Mouse (Mus musculus) kidney, embryonic 14.5 days (tissue): ENCODE data around the gene D930020B18Rik. TPM values are rescaled to one million over a fixed set of nuclear protein-coding genes. Genes with fewer than 3 reads are reported as not detected.

ENCODE experiments used
- ATAC-seq: fragments of 200-750 bp; cut with Nextera tagmentation; 2 replicates; pipeline ENCODE4 v1.8.0; 2017; ENCODE audit warnings: moderate number of reproducible peaks, mild to moderate bottlenecking, moderate TSS enrichment, moderate library complexity; ENCODE audit not compliant: low FRiP score, low TSS enrichment
- H3K27ac ChIP-seq: fragments of 300-500 bp; sonication (generic); 2 replicates; pipeline ENCODE4 v1.5.1; 2014; ENCODE audit warnings: low read depth, mild to moderate bottlenecking, low read length, moderate library complexity, mixed read lengths
- H3K27me3 ChIP-seq: fragments of 300-500 bp; sonication (generic); 2 replicates; pipeline ENCODE4 v1.6.1; 2014; ENCODE audit warnings: mild to moderate bottlenecking, low read length; ENCODE audit not compliant: control insufficient read depth, insufficient read depth
- H3K36me3 ChIP-seq: fragments of 300-500 bp; sonication (generic); 2 replicates; pipeline ENCODE4 v1.6.1; 2014; ENCODE audit warnings: low read length, mixed read lengths; ENCODE audit not compliant: control insufficient read depth, insufficient read depth
- H3K4me1 ChIP-seq: fragments of 300-500 bp; sonication (generic); 2 replicates; pipeline ENCODE4 v1.6.1; 2014; ENCODE audit warnings: low read length, mixed read lengths; ENCODE audit not compliant: control insufficient read depth, insufficient read depth
- H3K4me2 ChIP-seq: fragments of 300-500 bp; sonication (generic); replicated peaks from 2 replicates; pipeline ENCODE4 v1.6.1; 2014; ENCODE audit warnings: low read depth, mild to moderate bottlenecking, low read length
- H3K4me3 ChIP-seq: fragments of 300-500 bp; sonication (generic); 2 replicates; pipeline ENCODE4 v1.5.1; 2014; ENCODE audit warnings: mild to moderate bottlenecking, low read length
- H3K9ac ChIP-seq: fragments of 300-500 bp; sonication (generic); 2 replicates; pipeline ENCODE4 v1.6.1; 2014; ENCODE audit warnings: low read depth, mild to moderate bottlenecking, low read length, moderate library complexity
- H3K9me3 ChIP-seq: fragments of 300-500 bp; sonication (generic); 2 replicates; pipeline ENCODE4 v1.6.1; 2016; ENCODE audit warnings: low read length; ENCODE audit not compliant: control insufficient read depth
- WGBS: fragments of 180-500 bp; shearing (Covaris S2); extraction: QIAGEN DNeasy Blood & Tissue Kit; methylation state at CpG from one replicate; pipeline ENCODE4 v1.1.7; 2014; 5-methylcytosine and 5-hydroxymethylcytosine counted together
- polyA plus RNA-seq: library from polyadenylated mRNA; unstranded; fragments of >200 nt; fragmentation: Nextera tagmentation; extraction: Ambion mirVana; gene quantifications from 2 replicates; pipeline ENCODE4 v1.2.1, GENCODE M21; 2014

The D930020B18Rik gene
- 0.20 and 0.50 TPM in 2 replicates for polyA plus RNA-seq

DNA sequence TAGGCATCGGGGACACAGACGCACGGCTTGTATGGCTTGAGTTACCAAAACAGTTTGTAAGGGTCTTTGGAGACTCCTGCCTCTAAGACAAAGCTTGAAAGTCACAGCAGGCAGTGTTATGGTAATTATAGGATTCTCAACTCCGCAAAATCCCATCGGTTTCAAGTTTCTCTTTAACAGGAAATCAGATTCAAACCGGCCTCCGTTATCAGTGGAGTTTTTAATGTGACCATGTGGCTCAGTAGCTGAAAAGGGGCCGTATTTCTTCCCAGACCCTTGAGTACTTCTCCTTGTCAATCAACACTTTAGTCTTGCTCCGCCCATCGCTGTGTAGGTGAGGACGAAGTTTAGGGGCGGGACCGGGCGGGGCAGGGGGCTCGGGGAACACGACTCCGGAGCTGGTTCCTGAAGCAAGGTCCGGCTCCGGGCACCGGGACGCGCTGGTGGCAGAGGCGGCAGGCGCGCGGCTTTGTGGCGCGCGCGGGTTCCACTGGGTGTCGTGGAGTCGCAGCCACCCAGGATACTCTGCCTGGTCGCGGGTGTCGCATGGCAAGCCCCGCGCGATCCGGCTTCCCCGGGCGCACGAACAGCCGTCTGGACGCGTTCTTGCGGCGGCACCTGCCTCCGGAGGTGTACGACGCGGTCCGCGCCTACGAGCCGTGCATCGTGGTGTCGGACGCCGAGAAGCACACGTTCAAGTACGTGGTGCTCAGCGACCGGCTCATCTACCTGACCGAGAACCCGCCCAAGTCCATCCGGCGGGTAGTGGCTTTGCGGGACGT lies at the start of gene D930020B18Rik:
TSS of gene D930020B18Rik (plus strand) at position 317 of the 782 bp plus-strand sequence.
- peak; percentile 33; the same call in 1 of the 2 replicates for ATAC-seq
- H3K9ac ChIP-seq, result peak within 1 kb of the TSS; percentile 49
- no peaks in the 10 kb centered on the region for H3K9me3 ChIP-seq
- H3K4me1 ChIP-seq, result peaks cover 9% of the 10 kb centered on the region
- H3K27ac ChIP-seq, result no peak within 1 kb of the TSS
- H3K4me3 ChIP-seq, result peak within 1 kb of the TSS; percentile 52
- H3K4me2 ChIP-seq, result peak within 1 kb of the TSS; percentile 85
- H3K27me3 ChIP-seq, result peaks cover 20% of the 10 kb centered on the region
- H3K36me3 ChIP-seq, result no peaks in the 10 kb centered on the region
- WGBS, result under 1% methylated on average over 69 of the region's 69 CpGs

DNA sequence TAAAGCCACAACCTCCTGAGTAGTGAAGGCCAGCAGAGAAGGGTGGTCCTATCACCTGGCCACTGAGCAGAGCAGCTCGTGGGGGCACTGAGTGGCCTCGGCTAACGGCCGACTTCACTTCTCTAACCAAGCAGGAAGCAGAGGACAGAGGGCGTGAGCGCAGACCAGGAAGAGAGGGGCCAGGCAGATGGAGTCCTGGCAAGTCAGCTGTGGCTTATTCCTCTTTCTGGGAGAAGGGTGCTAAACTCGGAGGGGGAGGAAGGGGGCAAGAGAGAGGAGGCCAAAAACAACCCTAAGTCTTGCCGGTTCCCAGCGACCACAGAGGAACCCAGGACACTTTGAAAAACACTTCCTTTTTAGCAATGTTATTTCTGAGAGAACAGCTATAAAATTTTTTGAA lies 44.8 kb upstream of the D930020B18Rik start:
- no peak overlapping the region for H3K9ac ChIP-seq
- no peaks in the 10 kb centered on the region for H3K27me3 ChIP-seq
- no peaks in the 10 kb centered on the region for H3K9me3 ChIP-seq
- H3K4me1 ChIP-seq, result no peaks in the 10 kb centered on the region
- peaks cover 90% of the 10 kb centered on the region for H3K36me3 ChIP-seq
- no peak overlapping the region for H3K4me3 ChIP-seq
- no peak overlapping the region for H3K27ac ChIP-seq
- no peak for ATAC-seq
- no peak overlapping the region for H3K4me2 ChIP-seq
- WGBS, result 82% methylated on average over 9 of the region's 9 CpGs

DNA sequence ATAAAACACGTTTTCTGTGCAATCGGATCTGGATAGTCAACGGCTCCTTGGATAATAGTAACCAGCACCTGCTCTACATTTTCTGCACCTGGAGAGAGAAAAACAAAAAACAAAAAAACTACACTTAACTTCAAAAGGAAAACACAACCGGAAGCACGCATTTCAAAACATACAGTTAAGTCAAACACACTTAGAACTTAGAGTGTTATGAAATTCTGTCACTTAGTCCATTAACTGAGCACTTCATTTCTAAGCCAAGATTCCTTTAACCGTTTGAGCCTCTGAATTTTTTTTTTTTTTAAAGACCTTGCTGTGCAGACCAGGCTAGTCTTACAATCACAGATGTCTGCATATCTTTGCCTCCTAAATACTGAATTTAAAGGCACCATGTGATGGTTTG lies 40.1 kb upstream of the D930020B18Rik start:
- Histone ChIP-seq H3K4me2 (no peak overlapping the region), H3K27ac (no peak overlapping the region), H3K27me3 (no peaks in the 10 kb centered on the region), H3K9ac (no peak overlapping the region), H3K4me3 (no peak overlapping the region), H3K36me3 (peaks cover 99% of the 10 kb centered on the region), H3K4me1 (no peaks in the 10 kb centered on the region), H3K9me3 (no peaks in the 10 kb centered on the region)
- WGBS, result 88% methylated on average over 6 of the region's 6 CpGs
- no peak for ATAC-seq

DNA sequence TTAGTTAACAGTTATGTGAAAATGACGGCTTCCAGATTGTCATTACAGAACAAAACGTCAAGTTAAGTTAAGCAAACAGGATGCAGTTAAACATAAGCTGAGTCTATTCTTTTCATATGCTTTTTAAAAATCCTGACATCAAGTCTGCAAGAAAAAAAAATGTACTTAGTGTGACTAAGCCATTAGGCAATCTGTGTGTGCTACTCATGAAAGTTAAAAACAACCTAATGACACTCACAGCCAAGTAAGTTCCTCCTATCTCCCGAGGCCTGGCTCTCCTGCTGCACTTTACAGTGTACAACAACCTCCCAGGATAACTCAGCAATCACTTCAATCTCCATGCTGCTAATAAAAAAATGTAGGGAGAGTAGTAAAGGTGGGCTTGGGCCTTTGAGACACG lies 37.8 kb upstream of the D930020B18Rik start:
- Histone ChIP-seq H3K9ac (no peak overlapping the region), H3K4me3 (no peak overlapping the region), H3K27ac (no peak overlapping the region), H3K4me2 (no peak overlapping the region), H3K9me3 (no peaks in the 10 kb centered on the region), H3K4me1 (no peaks in the 10 kb centered on the region), H3K36me3 (peaks cover 99% of the 10 kb centered on the region), H3K27me3 (no peaks in the 10 kb centered on the region)
- 90% methylated on average over 4 of the region's 4 CpGs for WGBS
- no peak for ATAC-seq

DNA sequence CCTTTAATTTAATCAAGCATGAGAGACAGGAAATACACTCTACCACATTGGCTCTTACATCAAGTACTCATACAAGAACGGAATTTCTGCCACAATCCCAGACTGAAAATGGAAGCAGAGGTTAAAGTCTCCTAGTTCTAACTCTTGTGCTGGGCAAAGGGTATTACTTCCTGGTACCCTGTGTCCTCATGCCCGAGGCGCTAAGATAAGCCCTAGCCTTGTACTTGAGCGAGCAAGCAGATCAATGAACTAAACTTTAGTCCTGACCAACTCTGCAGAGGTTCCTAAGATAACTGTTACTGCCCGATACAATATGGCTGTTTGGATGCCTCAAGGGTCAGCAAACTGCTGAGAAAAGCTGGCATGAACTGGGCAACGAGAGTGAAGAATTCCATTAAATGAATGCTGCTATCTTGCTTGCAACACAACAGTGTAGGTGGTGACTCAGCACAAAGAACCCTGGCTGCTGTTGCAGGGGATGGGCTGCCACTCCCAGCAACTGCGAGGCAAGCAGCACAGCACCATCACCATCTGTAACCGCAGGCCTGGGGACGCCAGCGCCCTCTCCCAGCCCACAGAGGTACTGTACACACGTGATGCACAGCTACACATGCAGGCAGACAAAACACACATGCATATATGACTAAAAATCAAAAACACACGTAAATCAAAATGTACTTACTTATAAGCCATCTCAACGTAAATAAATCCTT lies 36.6 kb upstream of the D930020B18Rik start:
- no peak overlapping the region for H3K27ac ChIP-seq
- H3K9ac ChIP-seq, result no peak overlapping the region
- no peak overlapping the region for H3K4me3 ChIP-seq
- H3K36me3 ChIP-seq, result peaks cover 98% of the 10 kb centered on the region
- 94% methylated on average over 13 of the region's 13 CpGs for WGBS
- no peak overlapping the region for H3K4me2 ChIP-seq
- H3K9me3 ChIP-seq, result no peaks in the 10 kb centered on the region
- no peak for ATAC-seq
- H3K4me1 ChIP-seq, result no peaks in the 10 kb centered on the region
- H3K27me3 ChIP-seq, result no peaks in the 10 kb centered on the region

DNA sequence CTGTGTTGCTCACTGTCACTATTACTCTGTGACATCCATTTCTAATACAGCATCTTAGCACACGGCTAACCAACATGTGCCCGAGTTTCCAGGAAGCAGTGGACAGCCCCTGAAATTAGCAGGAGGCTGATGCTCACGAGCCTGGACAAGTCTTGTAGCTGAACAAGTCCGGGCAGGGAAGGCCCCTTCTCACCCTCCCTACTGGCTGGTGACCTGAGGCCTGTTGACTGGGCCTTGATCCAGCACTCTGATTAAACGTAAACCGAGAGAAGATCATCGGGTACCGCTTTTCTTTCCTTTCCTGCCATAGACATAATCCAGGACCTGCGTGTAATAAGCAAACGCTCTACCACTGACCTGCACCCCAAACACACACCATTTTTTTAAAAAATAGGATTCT lies 33.2 kb upstream of the D930020B18Rik start:
- WGBS, result 93% methylated on average over 10 of the region's 10 CpGs
- H3K27ac ChIP-seq, result no peak overlapping the region
- H3K36me3 ChIP-seq, result peaks cover 94% of the 10 kb centered on the region
- H3K4me2 ChIP-seq, result no peak overlapping the region
- no peaks in the 10 kb centered on the region for H3K4me1 ChIP-seq
- H3K27me3 ChIP-seq, result no peaks in the 10 kb centered on the region
- ATAC-seq, result no peak
- H3K9ac ChIP-seq, result no peak overlapping the region
- H3K4me3 ChIP-seq, result no peak overlapping the region
- H3K9me3 ChIP-seq, result no peaks in the 10 kb centered on the region

DNA sequence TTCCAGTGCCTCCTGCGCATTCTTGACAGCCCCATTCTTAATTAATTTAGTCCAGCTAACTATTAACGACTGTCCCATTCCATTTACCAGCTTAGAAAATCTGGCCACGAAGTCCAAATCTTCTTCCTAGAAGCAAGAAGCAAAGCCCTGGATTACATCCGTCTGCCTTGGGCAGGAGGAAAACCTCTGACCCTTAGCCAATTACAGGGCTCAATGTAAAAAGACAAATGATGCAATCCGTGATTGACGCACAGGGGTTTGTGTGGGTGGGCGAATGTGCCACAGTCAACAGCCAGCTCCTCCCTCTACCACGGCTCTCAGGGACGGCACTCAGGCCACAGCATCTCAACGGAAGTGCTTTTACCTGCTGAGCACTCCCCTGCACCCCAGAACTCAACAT lies 29.8 kb upstream of the D930020B18Rik start:
- 79% methylated on average over 9 of the region's 10 CpGs for WGBS
- no peak overlapping the region for H3K9ac ChIP-seq
- no peak overlapping the region for H3K4me2 ChIP-seq
- H3K4me1 ChIP-seq, result no peaks in the 10 kb centered on the region
- H3K4me3 ChIP-seq, result no peak overlapping the region
- no peaks in the 10 kb centered on the region for H3K27me3 ChIP-seq
- no peak overlapping the region for H3K27ac ChIP-seq
- no peak for ATAC-seq
- peaks cover 88% of the 10 kb centered on the region for H3K36me3 ChIP-seq
- no peaks in the 10 kb centered on the region for H3K9me3 ChIP-seq

DNA sequence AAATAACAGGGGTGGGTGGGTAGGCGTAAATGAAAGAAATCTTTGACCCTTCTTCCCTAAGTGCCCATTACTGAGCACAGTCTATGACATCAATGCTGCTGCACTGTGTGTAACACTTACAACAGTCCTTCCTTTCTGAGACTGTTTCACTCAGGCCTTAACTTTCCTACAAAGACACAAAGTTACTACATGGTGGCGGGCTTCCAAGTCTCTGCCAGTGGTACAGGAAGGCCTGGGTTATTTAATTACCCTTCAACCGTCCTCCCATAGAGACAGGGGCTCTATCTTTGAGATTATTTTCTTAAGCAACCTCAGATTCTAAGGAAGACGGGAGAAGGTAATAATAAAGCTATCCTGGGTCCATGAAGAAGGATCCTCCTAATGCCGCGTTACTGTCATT lies 28.9 kb upstream of the D930020B18Rik start:
- Histone ChIP-seq H3K27ac (no peak overlapping the region), H3K27me3 (no peaks in the 10 kb centered on the region), H3K4me3 (no peak overlapping the region), H3K9me3 (no peaks in the 10 kb centered on the region), H3K4me1 (no peaks in the 10 kb centered on the region), H3K4me2 (no peak overlapping the region), H3K36me3 (peaks cover 88% of the 10 kb centered on the region), H3K9ac (no peak overlapping the region)
- 92% methylated on average over 6 of the region's 6 CpGs for WGBS
- no peak for ATAC-seq

DNA sequence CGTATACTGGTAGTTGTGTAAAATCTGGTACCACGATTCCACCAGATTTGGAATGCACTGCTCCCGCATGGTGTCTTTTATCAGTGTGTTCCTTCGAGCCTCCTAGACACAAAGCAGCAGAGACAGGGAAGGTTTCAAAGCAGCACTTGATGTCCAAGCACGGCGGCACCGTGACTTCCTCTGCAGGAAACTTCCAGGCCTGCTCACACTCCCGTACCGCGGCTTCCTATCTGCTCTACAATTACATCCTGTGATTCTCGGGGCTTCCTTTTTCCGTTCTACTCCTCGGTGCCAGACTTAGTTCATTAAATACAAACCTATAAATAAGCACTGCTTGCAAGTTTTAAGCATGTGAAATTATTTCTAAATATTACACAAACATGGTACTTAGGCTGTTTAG lies 27.8 kb upstream of the D930020B18Rik start:
- H3K27ac ChIP-seq, result no peak overlapping the region; the same call in 1 of the 2 replicates
- WGBS, result 89% methylated on average over 13 of the region's 13 CpGs
- no peak overlapping the region for H3K9ac ChIP-seq
- no peaks in the 10 kb centered on the region for H3K27me3 ChIP-seq
- no peak overlapping the region for H3K4me2 ChIP-seq
- H3K9me3 ChIP-seq, result no peaks in the 10 kb centered on the region
- no peak for ATAC-seq
- H3K4me3 ChIP-seq, result no peak overlapping the region
- peaks cover 87% of the 10 kb centered on the region for H3K36me3 ChIP-seq
- no peaks in the 10 kb centered on the region for H3K4me1 ChIP-seq
